Comparison of ENCODE assay signal across 9 mouse cellular contexts in genomic region chr5:134385106-134385505, GRCm38 (mm10).
A peak's percentile ranks its signal among the peaks of the same experiment; 100 is the strongest.
DNase-seq lines count a peak whose midpoint lies in the region; ATAC-seq and TF ChIP-seq lines count a peak whose summit lies in the region.
"Had no signal": no experiment of that assay in that cellular context is flagged by ENCODE, and none has a peak within 500 bp of the region (broad histone marks: within the 10 kb centered on the region; RNA-seq: fewer than 3 reads in every experiment).

No protein-coding gene starts in this region.

- H3K36me3 ChIP-seq in hindbrain, embryonic 10.5 days, result no peaks in the 10 kb centered on the region
- peaks cover 55% of the 10 kb centered on the region for H3K36me3 ChIP-seq in hindbrain, embryonic 16.5 days (ENCODE audit: control insufficient read depth, insufficient read depth, low read length)
- H3K36me3 ChIP-seq in heart, embryonic 10.5 days, result peaks cover 40% of the 10 kb centered on the region
- H3K36me3 ChIP-seq in midbrain, postnatal 0 days (ENCODE audit: insufficient read depth, low read length), result peaks cover 60% of the 10 kb centered on the region

- peak; percentile 75 for DNase-seq in hindbrain, embryonic 10.5 days (ENCODE audit: low spot score)
- peak; percentile 68 for DNase-seq in T-cell, adult 2 months (ENCODE audit: low spot score)
- peak; percentile 78 to 81 for DNase-seq in cerebellum, postnatal 36 days
- DNase-seq in heart, embryonic 10.5 days (ENCODE audit: low spot score), result peak; percentile 82
- peak; percentile 59 for DNase-seq in left cerebral cortex, adult 11 months (ENCODE audit: low spot score)
- DNase-seq in midbrain, postnatal 0 days (ENCODE audit: low spot score), result peak; percentile 79
- DNase-seq in telencephalon, adult 2 months (ENCODE audit: low read depth, low spot score), result peak; percentile 21

- no peaks in the 10 kb centered on the region for H3K4me1 ChIP-seq in hindbrain, embryonic 10.5 days (replicated peaks)
- no peaks in the 10 kb centered on the region for H3K4me1 ChIP-seq in hindbrain, embryonic 16.5 days (ENCODE audit: control insufficient read depth, insufficient read depth, low read depth, low read length)
- H3K4me1 ChIP-seq in heart, embryonic 10.5 days, result no peaks in the 10 kb centered on the region
- no peaks in the 10 kb centered on the region for H3K4me1 ChIP-seq in midbrain, postnatal 0 days (ENCODE audit: insufficient read depth, low read length)

- no peak overlapping the region for H3K9ac ChIP-seq in hindbrain, embryonic 16.5 days (ENCODE audit: low read depth, low read length)
- no peak overlapping the region for H3K9ac ChIP-seq in midbrain, postnatal 0 days (replicated peaks; ENCODE audit: low read length, poor library complexity, severe bottlenecking)

- H3K4me3 ChIP-seq in hindbrain, embryonic 10.5 days, result no peak overlapping the region
- H3K4me3 ChIP-seq in hindbrain, embryonic 16.5 days (ENCODE audit: low read length), result no peak overlapping the region
- no peak overlapping the region for H3K4me3 ChIP-seq in heart, embryonic 10.5 days
- H3K4me3 ChIP-seq in midbrain, postnatal 0 days (ENCODE audit: low read depth, low read length), result no peak overlapping the region

- H3K27me3 ChIP-seq in hindbrain, embryonic 10.5 days (ENCODE audit: insufficient read depth, poor library complexity, severe bottlenecking), result no peaks in the 10 kb centered on the region
- no peaks in the 10 kb centered on the region for H3K27me3 ChIP-seq in hindbrain, embryonic 16.5 days (replicated peaks; ENCODE audit: control insufficient read depth, insufficient read depth, low read length)
- no peaks in the 10 kb centered on the region for H3K27me3 ChIP-seq in heart, embryonic 10.5 days (ENCODE audit: insufficient read depth, poor library complexity, severe bottlenecking)
- no peaks in the 10 kb centered on the region for H3K27me3 ChIP-seq in midbrain, postnatal 0 days (ENCODE audit: insufficient read depth, low read length)

- WGBS in hindbrain, embryonic 10.5 days, result 78% methylated on average over 2 of the region's 2 CpGs
- 69% methylated on average over 2 of the region's 2 CpGs for WGBS in hindbrain, embryonic 16.5 days
- 75% methylated on average over 2 of the region's 2 CpGs for WGBS in heart, embryonic 10.5 days
- WGBS in midbrain, postnatal 0 days, result 62% methylated on average over 2 of the region's 2 CpGs

- H3K4me2 ChIP-seq in hindbrain, embryonic 16.5 days (ENCODE audit: low read length), result no peak overlapping the region
- no peak overlapping the region for H3K4me2 ChIP-seq in midbrain, postnatal 0 days (ENCODE audit: low read depth, low read length, poor library complexity, severe bottlenecking)

- 0 out of 2 replicates have a peak, but pooled peaks cover 2% of the 10 kb centered on the region for H3K9me3 ChIP-seq in hindbrain, embryonic 10.5 days
- H3K9me3 ChIP-seq in hindbrain, embryonic 16.5 days (ENCODE audit: control insufficient read depth, low read length), result no peaks in the 10 kb centered on the region
- H3K9me3 ChIP-seq in heart, embryonic 10.5 days, result no peaks in the 10 kb centered on the region
- no peaks in the 10 kb centered on the region for H3K9me3 ChIP-seq in midbrain, postnatal 0 days (ENCODE audit: low read length)

- no peak overlapping the region for H3K27ac ChIP-seq in hindbrain, embryonic 10.5 days
- H3K27ac ChIP-seq in hindbrain, embryonic 16.5 days (ENCODE audit: low read depth, low read length), result no peak overlapping the region
- no peak overlapping the region for H3K27ac ChIP-seq in heart, embryonic 10.5 days
- no peak overlapping the region for H3K27ac ChIP-seq in midbrain, postnatal 0 days (ENCODE audit: low read depth, low read length)
- H3K27ac ChIP-seq: macrophage had no signal

- ATAC-seq in hindbrain, embryonic 16.5 days, result no peak
- ATAC-seq in midbrain, postnatal 0 days (ENCODE audit: low FRiP score), result no peak

- peak; percentile 88 for TF ChIP-seq CTCF in midbrain, postnatal 0 days (IDR thresholded peaks at IDR 0.05)

Comparison
In these comparisons a context has a peak if more than half of its experiments do, and no peak if none do; other contexts are left out.
1. DNase-seq: peak in every context shown above with its lines; median percentile 82 in heart, embryonic 10.5 days; 80 in cerebellum, postnatal 36 days; 79 in midbrain, postnatal 0 days; 75 in hindbrain, embryonic 10.5 days; 68 in T-cell, adult 2 months; 59 in left cerebral cortex, adult 11 months; 21 in telencephalon, adult 2 months.